In the genomic region with DNA sequence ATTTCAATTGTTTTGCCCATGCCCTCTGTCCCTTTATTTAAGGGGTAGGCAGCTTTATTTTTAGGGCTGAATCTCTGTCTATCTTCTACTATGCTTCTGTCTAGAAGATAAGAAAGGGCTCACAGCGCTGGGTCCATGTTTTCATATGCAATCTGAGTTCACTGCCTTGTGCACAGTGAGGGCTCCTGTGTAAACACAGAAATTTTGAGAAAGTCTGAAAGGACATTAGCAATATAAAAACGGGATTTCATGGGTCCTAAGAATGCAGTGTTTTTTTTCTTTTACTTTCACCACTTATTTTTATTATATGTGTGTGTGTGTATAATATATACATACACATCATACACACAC, we compare ENCODE assay signal across 10 mouse cellular contexts. TPM values are rescaled to one million over a fixed set of nuclear protein-coding genes. Genes with fewer than 3 reads are reported as not detected.
A peak's percentile ranks its signal among the peaks of the same experiment; 100 is the strongest.
DNase-seq lines count a peak whose midpoint lies in the region; ATAC-seq and TF ChIP-seq lines count a peak whose summit lies in the region.
"Had no signal": no experiment of that assay in that cellular context is flagged by ENCODE, and none has a peak within 500 bp of the region (broad histone marks: within the 10 kb centered on the region; RNA-seq: fewer than 3 reads in every experiment).

No protein-coding gene starts in this region.

- H3K79me3 ChIP-seq in C2C12 (ENCODE audit: low read depth) = no peaks in the 10 kb centered on the region

- H3K4me3 ChIP-seq in heart, embryonic 13.5 days = no peak overlapping the region
- H3K4me3 ChIP-seq in C2C12 (ENCODE audit: insufficient read depth, poor library complexity, severe bottlenecking) = no peak overlapping the region
- H3K4me3 ChIP-seq in forebrain, embryonic 13.5 days = no peak overlapping the region
- no peak overlapping the region for H3K4me3 ChIP-seq in limb, embryonic 15.5 days

- H3ac ChIP-seq in C2C12 (ENCODE audit: control insufficient read depth, insufficient read length, low read depth) = peak overlapping the region; percentile 35

- TF ChIP-seq CTCF in C2C12 (IDR thresholded peaks at IDR 0.05; ENCODE audit: control insufficient read depth, insufficient read depth, insufficient read length) = no peak

- no peak for DNase-seq in heart, adult 11 months
- no peak for DNase-seq in frontal cortex, postnatal 25 days (ENCODE audit: low spot score in 2 of 2)
- DNase-seq in retina, embryonic 14.5 days (ENCODE audit: low spot score) = no peak
- DNase-seq: liver, postnatal 0 days had no signal

- WGBS in heart, embryonic 13.5 days = 37% methylated on average over 2 of the region's 2 CpGs
- WGBS in forebrain, embryonic 13.5 days = 63% methylated on average over 2 of the region's 2 CpGs
- 63% methylated on average over 2 of the region's 2 CpGs for WGBS in limb, embryonic 15.5 days

- no peak for ATAC-seq in heart, embryonic 13.5 days (ENCODE audit: extremely low read depth, insufficient number of reproducible peaks, low FRiP score, low TSS enrichment)
- no peak for ATAC-seq in forebrain, embryonic 13.5 days
- ATAC-seq in limb, embryonic 15.5 days (ENCODE audit: insufficient number of reproducible peaks, low FRiP score, low TSS enrichment, low read depth) = no peak
- no peak for ATAC-seq in cerebellum, adult (ENCODE audit: insufficient number of reproducible peaks, low FRiP score, low TSS enrichment)
- ATAC-seq: liver, postnatal 0 days had no signal

- peak overlapping the region; percentile 55 for H3K27ac ChIP-seq in heart, embryonic 13.5 days (replicated peaks)
- peak overlapping the region; percentile 65; the same call in 1 of the 2 replicates for H3K27ac ChIP-seq in forebrain, embryonic 13.5 days
- H3K27ac ChIP-seq in limb, embryonic 15.5 days = peak overlapping the region; percentile 82

- no peaks in the 10 kb centered on the region for H3K36me3 ChIP-seq in heart, embryonic 13.5 days
- no peaks in the 10 kb centered on the region for H3K36me3 ChIP-seq in C2C12 (ENCODE audit: control insufficient read depth, insufficient read depth)
- no peaks in the 10 kb centered on the region for H3K36me3 ChIP-seq in forebrain, embryonic 13.5 days (ENCODE audit: poor library complexity, severe bottlenecking)
- H3K36me3 ChIP-seq in limb, embryonic 15.5 days = no peaks in the 10 kb centered on the region

- 0 out of 2 replicates have a peak overlapping the region, but pooled peaks have one; percentile 32 for H3K4me2 ChIP-seq in heart, embryonic 13.5 days
- H3K4me2 ChIP-seq in forebrain, embryonic 13.5 days = no peak overlapping the region
- no peak overlapping the region for H3K4me2 ChIP-seq in limb, embryonic 15.5 days

- no peaks in the 10 kb centered on the region for H3K79me2 ChIP-seq in C2C12 (ENCODE audit: control insufficient read depth, insufficient read depth)

- H3K4me1 ChIP-seq in heart, embryonic 13.5 days = peaks cover 25% of the 10 kb centered on the region
- peaks cover 20% of the 10 kb centered on the region for H3K4me1 ChIP-seq in forebrain, embryonic 13.5 days
- H3K4me1 ChIP-seq in limb, embryonic 15.5 days = peaks cover 13% of the 10 kb centered on the region

- H3K27me3 ChIP-seq in heart, embryonic 13.5 days (replicated peaks) = no peaks in the 10 kb centered on the region
- H3K27me3 ChIP-seq in C2C12 (ENCODE audit: control insufficient read depth, insufficient read depth, insufficient read length) = no peaks in the 10 kb centered on the region
- no peaks in the 10 kb centered on the region for H3K27me3 ChIP-seq in forebrain, embryonic 13.5 days
- no peaks in the 10 kb centered on the region for H3K27me3 ChIP-seq in limb, embryonic 15.5 days

- H3K9me3 ChIP-seq in heart, embryonic 13.5 days = no peaks in the 10 kb centered on the region
- no peaks in the 10 kb centered on the region; the same call in 1 of the 2 replicates for H3K9me3 ChIP-seq in forebrain, embryonic 13.5 days (replicated peaks)
- no peaks in the 10 kb centered on the region for H3K9me3 ChIP-seq in limb, embryonic 15.5 days

- H3K9ac ChIP-seq in heart, embryonic 13.5 days = no peak overlapping the region
- no peak overlapping the region for H3K9ac ChIP-seq in forebrain, embryonic 13.5 days
- H3K9ac ChIP-seq in limb, embryonic 15.5 days = no peak overlapping the region
- H3K9ac ChIP-seq: liver, postnatal 0 days had no signal

TF ChIP-seq in C2C12, 6 proteins besides CTCF, POLR2A, EP300 and RAD21:
- no peak for TF ChIP-seq USF1 (IDR thresholded peaks at IDR 0.05; ENCODE audit: low read depth)

RNA-seq across cellular contexts. Expression of a gene that starts 15.3 kb away (rescaled TPM):
- 35.2 and 35.8 TPM in 2 replicates for polyA plus RNA-seq in heart, embryonic 13.5 days (2015; fragmentation: Nextera tagmentation; extraction: Ambion mirVana)
- polyA plus RNA-seq in C2C12 (2012; fragmentation: generic; extraction: Trizol) = 24.0 TPM
- 26.6 and 28.2 TPM in 2 replicates for polyA plus RNA-seq in forebrain, embryonic 13.5 days (2015; fragmentation: Nextera tagmentation; extraction: Ambion mirVana)
- polyA plus RNA-seq in limb, embryonic 15.5 days (2015; fragmentation: Nextera tagmentation; extraction: Ambion mirVana) = 75.9 and 78.2 TPM in 2 replicates

RNA-seq across cellular contexts. Expression of a gene that starts 40.5 kb away (rescaled TPM):
- 0.07 TPM in 1 of 2 replicates, not detected in the other for polyA plus RNA-seq in heart, embryonic 13.5 days (2015; fragmentation: Nextera tagmentation; extraction: Ambion mirVana)
- 0.05 TPM for polyA plus RNA-seq in C2C12 (2012; fragmentation: generic; extraction: Trizol)
- polyA plus RNA-seq in forebrain, embryonic 13.5 days (2015; fragmentation: Nextera tagmentation; extraction: Ambion mirVana) = 0.06 and 0.26 TPM in 2 replicates
- 0.11 and 0.13 TPM in 2 replicates for polyA plus RNA-seq in limb, embryonic 15.5 days (2015; fragmentation: Nextera tagmentation; extraction: Ambion mirVana)
- polyA plus RNA-seq: adrenal gland, adult 2 months; liver, postnatal 0 days had no signal

RNA-seq across cellular contexts. Expression of a gene that starts 41.3 kb away (rescaled TPM):
- polyA plus RNA-seq in heart, embryonic 13.5 days (2015; fragmentation: Nextera tagmentation; extraction: Ambion mirVana) = 0.96 and 1.6 TPM in 2 replicates
- polyA plus RNA-seq in C2C12 (2012; fragmentation: generic; extraction: Trizol) = not detected
- polyA plus RNA-seq in forebrain, embryonic 13.5 days (2015; fragmentation: Nextera tagmentation; extraction: Ambion mirVana) = 2.7 and 4.9 TPM in 2 replicates
- polyA plus RNA-seq in limb, embryonic 15.5 days (2015; fragmentation: Nextera tagmentation; extraction: Ambion mirVana) = 1.4 and 1.5 TPM in 2 replicates
- polyA plus RNA-seq: adrenal gland, adult 2 months; liver, postnatal 0 days had no signal
